Mouse (Mus musculus): ENCODE measurements around the gene Glrx5. TPM values are rescaled to one million over a fixed set of nuclear protein-coding genes. Genes with fewer than 3 reads are reported as not detected.

Gene Glrx5
- polyA plus RNA-seq, 1 experiment from 2014 or later: 188 TPM

GRCm38 (mm10) chr12:105008150-105008549 lies 24.3 kb upstream of the Glrx5 start:
- H3K4me1 ChIP-seq (ENCODE audit: control insufficient read depth, insufficient read depth, low read length): peaks cover 12% of the 10 kb centered on the region
- no peak overlapping the region for H3K27ac ChIP-seq (replicated peaks; ENCODE audit: low read depth, low read length)
- no peak overlapping the region for H3K4me2 ChIP-seq (ENCODE audit: low read depth, low read length)
- no peak overlapping the region for H3K4me3 ChIP-seq (ENCODE audit: low read depth, low read length)
- ATAC-seq (replicated peaks; ENCODE audit: insufficient number of reproducible peaks, low FRiP score, low TSS enrichment, low read depth): no peak
- H3K9ac ChIP-seq (replicated peaks; ENCODE audit: low read length): no peak overlapping the region
- WGBS: 40% methylated on average over 2 of the region's 2 CpGs
- H3K9me3 ChIP-seq (replicated peaks; ENCODE audit: control insufficient read depth, low read length): no peaks in the 10 kb centered on the region
- DNase-seq (ENCODE audit: low spot score): no peak
- H3K36me3 ChIP-seq (replicated peaks; ENCODE audit: control insufficient read depth, insufficient read depth, low read depth, low read length): no peaks in the 10 kb centered on the region
- peaks cover 21% of the 10 kb centered on the region for H3K27me3 ChIP-seq (ENCODE audit: control insufficient read depth, insufficient read depth, low read length)

- Histone ChIP-seq H3K9me3 (replicated peaks; ENCODE audit: control insufficient read depth, low read length) (no peaks in the 10 kb centered on the region), H3K4me1 (ENCODE audit: control insufficient read depth, insufficient read depth, low read length) (peaks cover 12% of the 10 kb centered on the region), H3K4me2 (ENCODE audit: low read depth, low read length) (peak overlapping the region; percentile 97), H3K27ac (replicated peaks; ENCODE audit: low read depth, low read length) (no peak overlapping the region), H3K9ac (replicated peaks; ENCODE audit: low read length) (no peak overlapping the region; the same call in 1 of the 2 replicates), H3K36me3 (replicated peaks; ENCODE audit: control insufficient read depth, insufficient read depth, low read depth, low read length) (no peaks in the 10 kb centered on the region), H3K27me3 (ENCODE audit: control insufficient read depth, insufficient read depth, low read length) (peaks cover 21% of the 10 kb centered on the region), H3K4me3 (ENCODE audit: low read depth, low read length) (peak overlapping the region; percentile 64; the same call in 1 of the 2 replicates)
- ATAC-seq (replicated peaks; ENCODE audit: insufficient number of reproducible peaks, low FRiP score, low TSS enrichment, low read depth) (peak; percentile 32; the same call in 1 of the 2 replicates), DNase-seq (ENCODE audit: low spot score) (peak; percentile 52)
- 1% methylated on average over 13 of the region's 13 CpGs for WGBS
Measured at GRCm38 (mm10) chr12:105008752-105009178, 23.7 kb upstream of the Glrx5 start.

- H3K27ac ChIP-seq (replicated peaks; ENCODE audit: low read depth, low read length): no peak within 1 kb of the TSS
- peaks cover 21% of the 10 kb centered on the region for H3K27me3 ChIP-seq (ENCODE audit: control insufficient read depth, insufficient read depth, low read length)
- H3K36me3 ChIP-seq (replicated peaks; ENCODE audit: control insufficient read depth, insufficient read depth, low read depth, low read length): no peaks in the 10 kb centered on the region
- peak within 1 kb of the TSS; percentile 64 for H3K4me3 ChIP-seq (ENCODE audit: low read depth, low read length)
- peak; percentile 71 for ATAC-seq (replicated peaks; ENCODE audit: insufficient number of reproducible peaks, low FRiP score, low TSS enrichment, low read depth)
- H3K9ac ChIP-seq (replicated peaks; ENCODE audit: low read length): peak within 1 kb of the TSS; percentile 56
- H3K9me3 ChIP-seq (replicated peaks; ENCODE audit: control insufficient read depth, low read length): no peaks in the 10 kb centered on the region
- peak; percentile 50 for DNase-seq (ENCODE audit: low spot score)
- peaks cover 12% of the 10 kb centered on the region for H3K4me1 ChIP-seq (ENCODE audit: control insufficient read depth, insufficient read depth, low read length)
- under 1% methylated on average over 58 of the region's 66 CpGs for WGBS
- H3K4me2 ChIP-seq (ENCODE audit: low read depth, low read length): peak within 1 kb of the TSS; percentile 97
Measured at GRCm38 (mm10) chr12:105009370-105010212, 22.9 kb upstream of the Glrx5 start, which contains the start of gene Syne3. TSS of gene Syne3 (minus strand) at chr12:105009809.

- WGBS: 13% methylated on average over 9 of the region's 9 CpGs
- no peak overlapping the region for H3K27ac ChIP-seq (replicated peaks; ENCODE audit: low read depth, low read length)
- peak overlapping the region; percentile 56; the same call in 1 of the 2 replicates for H3K9ac ChIP-seq (replicated peaks; ENCODE audit: low read length)
Measured at GRCm38 (mm10) chr12:105010213-105010790, 22.2 kb upstream of the Glrx5 start.

GRCm38 (mm10) chr12:105011589-105011988 lies 20.9 kb upstream of the Glrx5 start:
- no peak overlapping the region for H3K4me3 ChIP-seq (ENCODE audit: low read depth, low read length)
- H3K27ac ChIP-seq (replicated peaks; ENCODE audit: low read depth, low read length): no peak overlapping the region
- H3K36me3 ChIP-seq (replicated peaks; ENCODE audit: control insufficient read depth, insufficient read depth, low read depth, low read length): no peaks in the 10 kb centered on the region
- ATAC-seq (replicated peaks; ENCODE audit: insufficient number of reproducible peaks, low FRiP score, low TSS enrichment, low read depth): no peak
- DNase-seq (ENCODE audit: low spot score): no peak
- peaks cover 21% of the 10 kb centered on the region for H3K27me3 ChIP-seq (ENCODE audit: control insufficient read depth, insufficient read depth, low read length)
- 100% methylated on average over 1 of the region's 1 CpGs for WGBS
- no peak overlapping the region for H3K9ac ChIP-seq (replicated peaks; ENCODE audit: low read length)
- no peaks in the 10 kb centered on the region for H3K9me3 ChIP-seq (replicated peaks; ENCODE audit: control insufficient read depth, low read length)
- H3K4me1 ChIP-seq (ENCODE audit: control insufficient read depth, insufficient read depth, low read length): peaks cover 12% of the 10 kb centered on the region
- H3K4me2 ChIP-seq (ENCODE audit: low read depth, low read length): no peak overlapping the region

More at GRCm38 (mm10) chr12:105010213-105010790, 22.2 kb upstream of the Glrx5 start:
- H3K36me3 ChIP-seq (replicated peaks; ENCODE audit: control insufficient read depth, insufficient read depth, low read depth, low read length): no peaks in the 10 kb centered on the region
- H3K4me2 ChIP-seq (ENCODE audit: low read depth, low read length): peak overlapping the region; percentile 97
- H3K4me1 ChIP-seq (ENCODE audit: control insufficient read depth, insufficient read depth, low read length): peaks cover 12% of the 10 kb centered on the region
- H3K9me3 ChIP-seq (replicated peaks; ENCODE audit: control insufficient read depth, low read length): no peaks in the 10 kb centered on the region
- H3K4me3 ChIP-seq (ENCODE audit: low read depth, low read length): peak overlapping the region; percentile 64
- DNase-seq (ENCODE audit: low spot score) (no peak), ATAC-seq (replicated peaks; ENCODE audit: insufficient number of reproducible peaks, low FRiP score, low TSS enrichment, low read depth) (peak; percentile 49)
- peaks cover 21% of the 10 kb centered on the region for H3K27me3 ChIP-seq (ENCODE audit: control insufficient read depth, insufficient read depth, low read length)

GRCm38 (mm10) chr12:105012314-105012713 lies 20.2 kb upstream of the Glrx5 start:
- DNase-seq (ENCODE audit: low spot score) (no peak), ATAC-seq (replicated peaks; ENCODE audit: insufficient number of reproducible peaks, low FRiP score, low TSS enrichment, low read depth) (no peak)
- peaks cover 12% of the 10 kb centered on the region for H3K4me1 ChIP-seq (ENCODE audit: control insufficient read depth, insufficient read depth, low read length)
- H3K27me3 ChIP-seq (ENCODE audit: control insufficient read depth, insufficient read depth, low read length): peaks cover 21% of the 10 kb centered on the region
- 89% methylated on average over 4 of the region's 4 CpGs for WGBS
- H3K27ac ChIP-seq (replicated peaks; ENCODE audit: low read depth, low read length): no peak overlapping the region
- H3K36me3 ChIP-seq (replicated peaks; ENCODE audit: control insufficient read depth, insufficient read depth, low read depth, low read length): no peaks in the 10 kb centered on the region
- no peak overlapping the region for H3K4me3 ChIP-seq (ENCODE audit: low read depth, low read length)
- H3K4me2 ChIP-seq (ENCODE audit: low read depth, low read length): no peak overlapping the region
- no peak overlapping the region for H3K9ac ChIP-seq (replicated peaks; ENCODE audit: low read length)
- no peaks in the 10 kb centered on the region for H3K9me3 ChIP-seq (replicated peaks; ENCODE audit: control insufficient read depth, low read length)

GRCm38 (mm10) chr12:105013065-105013464 lies 19.4 kb upstream of the Glrx5 start:
- 38% methylated on average over 17 of the region's 17 CpGs for WGBS
- H3K9me3 ChIP-seq (replicated peaks; ENCODE audit: control insufficient read depth, low read length): no peaks in the 10 kb centered on the region

GRCm38 (mm10) chr12:105016199-105016598 lies 16.3 kb upstream of the Glrx5 start:
- Histone ChIP-seq H3K36me3 (replicated peaks; ENCODE audit: control insufficient read depth, insufficient read depth, low read depth, low read length) (no peaks in the 10 kb centered on the region), H3K4me2 (ENCODE audit: low read depth, low read length) (no peak overlapping the region), H3K4me1 (ENCODE audit: control insufficient read depth, insufficient read depth, low read length) (no peaks in the 10 kb centered on the region), H3K27me3 (ENCODE audit: control insufficient read depth, insufficient read depth, low read length) (no peaks in the 10 kb centered on the region), H3K4me3 (ENCODE audit: low read depth, low read length) (no peak overlapping the region), H3K9ac (replicated peaks; ENCODE audit: low read length) (no peak overlapping the region), H3K9me3 (replicated peaks; ENCODE audit: control insufficient read depth, low read length) (no peaks in the 10 kb centered on the region), H3K27ac (replicated peaks; ENCODE audit: low read depth, low read length) (no peak overlapping the region)
- ATAC-seq (replicated peaks; ENCODE audit: insufficient number of reproducible peaks, low FRiP score, low TSS enrichment, low read depth) (no peak), DNase-seq (ENCODE audit: low spot score) (no peak)
- 61% methylated on average over 4 of the region's 4 CpGs for WGBS

More at GRCm38 (mm10) chr12:105013065-105013464, 19.4 kb upstream of the Glrx5 start:
- Histone ChIP-seq H3K27ac (replicated peaks; ENCODE audit: low read depth, low read length) (no peak overlapping the region), H3K4me1 (ENCODE audit: control insufficient read depth, insufficient read depth, low read length) (peaks cover 12% of the 10 kb centered on the region), H3K4me2 (ENCODE audit: low read depth, low read length) (no peak overlapping the region), H3K36me3 (replicated peaks; ENCODE audit: control insufficient read depth, insufficient read depth, low read depth, low read length) (no peaks in the 10 kb centered on the region), H3K4me3 (ENCODE audit: low read depth, low read length) (no peak overlapping the region), H3K27me3 (ENCODE audit: control insufficient read depth, insufficient read depth, low read length) (peaks cover 21% of the 10 kb centered on the region), H3K9ac (replicated peaks; ENCODE audit: low read length) (no peak overlapping the region)
- no peak for ATAC-seq (replicated peaks; ENCODE audit: insufficient number of reproducible peaks, low FRiP score, low TSS enrichment, low read depth)
- DNase-seq (ENCODE audit: low spot score): no peak
